In the genomic region with DNA sequence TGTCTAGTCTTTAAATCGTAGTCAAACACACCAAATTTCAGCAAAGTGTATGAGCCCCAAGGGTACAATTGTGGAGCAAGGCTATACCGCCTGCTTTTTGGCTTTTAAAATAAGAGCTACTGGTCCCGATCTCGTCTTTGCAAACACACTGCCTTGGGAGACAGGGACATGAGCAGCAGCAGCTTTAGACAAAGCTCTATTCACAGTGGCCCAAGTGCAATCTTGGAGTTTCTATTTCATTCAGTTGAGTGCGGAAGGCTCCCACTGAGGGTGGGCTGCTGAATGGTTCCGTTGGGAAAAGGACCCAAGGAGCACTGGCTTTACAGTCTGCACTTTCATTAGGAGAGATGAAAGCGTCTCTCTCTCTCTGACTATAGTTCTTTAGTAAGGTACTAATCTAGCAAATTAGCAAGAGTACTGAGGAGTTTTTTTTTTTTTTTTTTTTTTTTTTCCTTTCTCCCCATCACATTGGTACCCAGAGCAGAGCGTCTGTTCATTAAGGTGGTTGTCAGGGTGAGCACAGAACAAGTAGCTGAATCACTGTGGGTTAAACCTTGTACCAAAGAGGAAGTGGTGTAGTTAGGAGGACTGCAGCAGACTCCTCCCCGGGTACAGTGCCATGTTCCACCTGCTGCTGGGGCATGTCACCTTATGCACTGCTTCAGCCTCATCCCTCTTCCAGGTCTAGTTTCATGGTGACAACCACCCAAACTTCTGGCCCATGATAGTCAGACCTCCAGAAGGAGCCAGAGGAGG, we compare ENCODE assay signal across 15 mouse cellular contexts. TPM values are rescaled to one million over a fixed set of nuclear protein-coding genes. Genes with fewer than 3 reads are reported as not detected.
DNase-seq lines count a peak whose midpoint lies in the region; ATAC-seq and TF ChIP-seq lines count a peak whose summit lies in the region.
"Had no signal": no experiment of that assay in that cellular context is flagged by ENCODE, and none has a peak within 500 bp of the region (broad histone marks: within the 10 kb centered on the region; RNA-seq: fewer than 3 reads in every experiment).

No protein-coding gene starts in this region.

- H3K4me1 ChIP-seq in forebrain, embryonic 14.5 days (ENCODE audit: control insufficient read depth, insufficient read depth, low read length), result peaks cover 5% of the 10 kb centered on the region
- H3K4me1 ChIP-seq in forebrain, embryonic 11.5 days (replicated peaks; ENCODE audit: control insufficient read depth, insufficient read depth, low read length), result 0 out of 2 replicates have a peak, but pooled peaks cover 4% of the 10 kb centered on the region
- H3K4me1 ChIP-seq in midbrain, postnatal 0 days (ENCODE audit: insufficient read depth, low read length), result no peaks in the 10 kb centered on the region; the same call in 1 of the 2 replicates
- peaks cover 18% of the 10 kb centered on the region; the same call in 1 of the 2 replicates for H3K4me1 ChIP-seq in midbrain, embryonic 15.5 days
- H3K4me1 ChIP-seq in MEL (ENCODE audit: control insufficient read depth in 1 of 2, insufficient read depth in 2 of 2, low read length in 2 of 2), result no peaks in the 10 kb centered on the region; a peak in 1 of 4 replicates
- H3K4me1 ChIP-seq in hindbrain, embryonic 16.5 days (ENCODE audit: control insufficient read depth, insufficient read depth, low read depth, low read length), result peaks cover 15% of the 10 kb centered on the region

- no peak for TF ChIP-seq RAD21 in MEL (IDR thresholded peaks at IDR 0.05; ENCODE audit: low read depth, low read length)

- TF ChIP-seq POLR2A in MEL (IDR thresholded peaks at IDR 0.05; ENCODE audit: control insufficient read depth in 1 of 2, insufficient read depth in 1 of 2, low read depth in 1 of 2, low read length in 2 of 2, poor library complexity in 1 of 2), result no peak

- H3K4me2 ChIP-seq in forebrain, embryonic 14.5 days (ENCODE audit: low read length), result no peak overlapping the region
- no peak overlapping the region for H3K4me2 ChIP-seq in forebrain, embryonic 11.5 days (ENCODE audit: low read depth, low read length, severe bottlenecking)
- H3K4me2 ChIP-seq in midbrain, postnatal 0 days (ENCODE audit: low read depth, low read length, poor library complexity, severe bottlenecking), result no peak overlapping the region
- no peak overlapping the region for H3K4me2 ChIP-seq in midbrain, embryonic 15.5 days
- H3K4me2 ChIP-seq in hindbrain, embryonic 16.5 days (ENCODE audit: low read length), result no peak overlapping the region

- H3K79me2 ChIP-seq in MEL (ENCODE audit: control insufficient read depth, insufficient read depth, low read length, poor library complexity), result peaks cover 3% of the 10 kb centered on the region; the same call in 1 of the 2 replicates

- no peak for TF ChIP-seq EP300 in MEL (IDR thresholded peaks at IDR 0.05; ENCODE audit: low read depth in 1 of 2, low read length in 2 of 2)

- H3K9me3 ChIP-seq in forebrain, embryonic 14.5 days (replicated peaks; ENCODE audit: control insufficient read depth, low read length), result no peaks in the 10 kb centered on the region
- H3K9me3 ChIP-seq in forebrain, embryonic 11.5 days (ENCODE audit: control insufficient read depth, low read length), result no peaks in the 10 kb centered on the region
- H3K9me3 ChIP-seq in midbrain, postnatal 0 days (ENCODE audit: low read length), result no peaks in the 10 kb centered on the region
- H3K9me3 ChIP-seq in midbrain, embryonic 15.5 days, result no peaks in the 10 kb centered on the region
- H3K9me3 ChIP-seq in MEL (replicated peaks; ENCODE audit: insufficient read depth, low read length), result no peaks in the 10 kb centered on the region
- H3K9me3 ChIP-seq in hindbrain, embryonic 16.5 days (ENCODE audit: control insufficient read depth, low read length), result no peaks in the 10 kb centered on the region
- H3K9me3 ChIP-seq: heart, embryonic 10.5 days; limb, embryonic 10.5 days had no signal

- no peak overlapping the region for H3K9ac ChIP-seq in forebrain, embryonic 14.5 days (ENCODE audit: low read length)
- H3K9ac ChIP-seq in forebrain, embryonic 11.5 days (ENCODE audit: low read length), result no peak overlapping the region
- H3K9ac ChIP-seq in midbrain, postnatal 0 days (replicated peaks; ENCODE audit: low read length, poor library complexity, severe bottlenecking), result no peak overlapping the region
- H3K9ac ChIP-seq in midbrain, embryonic 15.5 days, result no peak overlapping the region
- H3K9ac ChIP-seq in MEL (ENCODE audit: control insufficient read depth, low read depth, low read length, poor library complexity, severe bottlenecking), result no peak overlapping the region
- no peak overlapping the region for H3K9ac ChIP-seq in hindbrain, embryonic 16.5 days (ENCODE audit: low read depth, low read length)
- H3K9ac ChIP-seq: liver, embryonic 14.5 days had no signal

- no peak for ATAC-seq in forebrain, embryonic 14.5 days
- no peak for ATAC-seq in forebrain, embryonic 11.5 days (replicated peaks; ENCODE audit: low FRiP score)
- ATAC-seq in midbrain, postnatal 0 days (ENCODE audit: low FRiP score), result no peak
- ATAC-seq in midbrain, embryonic 15.5 days (replicated peaks), result no peak; the same call in 1 of the 2 replicates
- ATAC-seq in hindbrain, embryonic 16.5 days, result peak; percentile 70

- peak; percentile 13 for DNase-seq in forebrain, embryonic 14.5 days (ENCODE audit: low spot score)
- no peak for DNase-seq in forebrain, embryonic 11.5 days (ENCODE audit: low spot score)
- peak; percentile 51 for DNase-seq in midbrain, postnatal 0 days (ENCODE audit: low spot score)
- peak; percentile 58 for DNase-seq in MEL (ENCODE audit: low read depth, low spot score)
- DNase-seq in urinary bladder, adult 18-20 months (ENCODE audit: low spot score in 2 of 2), result no peak
- no peak for DNase-seq in Muller cell, postnatal 12 days (ENCODE audit: inconsistent ontology term)
- DNase-seq: adrenal gland, adult 2 months; cerebellum, postnatal 25 days; kidney, adult 9 months; lung, postnatal 14 days had no signal

- no peak for TF ChIP-seq CTCF in midbrain, postnatal 0 days (IDR thresholded peaks at IDR 0.05)
- TF ChIP-seq CTCF in MEL (IDR thresholded peaks at IDR 0.05 in 2 of 3, conservative IDR thresholded peaks at IDR 0.05 in 1 of 3; ENCODE audit: control insufficient read depth in 1 of 3, insufficient read depth in 1 of 3, low read depth in 2 of 3, low read length in 3 of 3, poor library complexity in 1 of 3, severe bottlenecking in 1 of 3), result no peak

- H3K36me3 ChIP-seq in forebrain, embryonic 14.5 days (ENCODE audit: control insufficient read depth, insufficient read depth, low read length), result peaks cover 34% of the 10 kb centered on the region
- H3K36me3 ChIP-seq in forebrain, embryonic 11.5 days (ENCODE audit: control insufficient read depth, insufficient read depth, low read length), result peaks cover 14% of the 10 kb centered on the region
- peaks cover 25% of the 10 kb centered on the region for H3K36me3 ChIP-seq in midbrain, postnatal 0 days (ENCODE audit: insufficient read depth, low read length)
- H3K36me3 ChIP-seq in midbrain, embryonic 15.5 days (replicated peaks), result peaks cover 18% of the 10 kb centered on the region
- no peaks in the 10 kb centered on the region for H3K36me3 ChIP-seq in MEL (ENCODE audit: control insufficient read depth in 1 of 2, insufficient read depth in 2 of 2, low read length in 2 of 2)
- peaks cover 17% of the 10 kb centered on the region for H3K36me3 ChIP-seq in hindbrain, embryonic 16.5 days (ENCODE audit: control insufficient read depth, insufficient read depth, low read length)

- WGBS in forebrain, embryonic 14.5 days, result 30% methylated on average over 9 of the region's 9 CpGs
- WGBS in forebrain, embryonic 11.5 days, result 53% methylated on average over 9 of the region's 9 CpGs
- 56% methylated on average over 9 of the region's 9 CpGs for WGBS in midbrain, postnatal 0 days
- 54% methylated on average over 9 of the region's 9 CpGs for WGBS in midbrain, embryonic 15.5 days
- 53% methylated on average over 9 of the region's 9 CpGs for WGBS in hindbrain, embryonic 16.5 days

- H3K27me3 ChIP-seq in forebrain, embryonic 14.5 days (replicated peaks; ENCODE audit: control insufficient read depth, insufficient read depth, low read length), result no peaks in the 10 kb centered on the region
- no peaks in the 10 kb centered on the region for H3K27me3 ChIP-seq in forebrain, embryonic 11.5 days (ENCODE audit: control insufficient read depth, insufficient read depth, low read length)
- H3K27me3 ChIP-seq in midbrain, postnatal 0 days (ENCODE audit: insufficient read depth, low read length), result no peaks in the 10 kb centered on the region
- no peaks in the 10 kb centered on the region for H3K27me3 ChIP-seq in midbrain, embryonic 15.5 days (replicated peaks)
- no peaks in the 10 kb centered on the region for H3K27me3 ChIP-seq in MEL (ENCODE audit: control insufficient read depth in 1 of 2, insufficient read depth in 2 of 2, low read length in 2 of 2)
- H3K27me3 ChIP-seq in hindbrain, embryonic 16.5 days (replicated peaks; ENCODE audit: control insufficient read depth, insufficient read depth, low read length), result no peaks in the 10 kb centered on the region

- no peak overlapping the region for H3K4me3 ChIP-seq in forebrain, embryonic 14.5 days (ENCODE audit: low read depth, low read length)
- H3K4me3 ChIP-seq in forebrain, embryonic 11.5 days (ENCODE audit: low read depth, low read length), result no peak overlapping the region
- no peak overlapping the region for H3K4me3 ChIP-seq in midbrain, postnatal 0 days (ENCODE audit: low read depth, low read length)
- no peak overlapping the region for H3K4me3 ChIP-seq in midbrain, embryonic 15.5 days
- no peak overlapping the region for H3K4me3 ChIP-seq in MEL (ENCODE audit: control insufficient read depth in 1 of 2, insufficient read depth in 1 of 2, low read depth in 2 of 2, low read length in 2 of 2)
- no peak overlapping the region for H3K4me3 ChIP-seq in hindbrain, embryonic 16.5 days (ENCODE audit: low read length)
- H3K4me3 ChIP-seq: heart, embryonic 10.5 days; limb, embryonic 10.5 days had no signal

- no peak overlapping the region; the same call in 1 of the 2 replicates for H3K27ac ChIP-seq in forebrain, embryonic 14.5 days (ENCODE audit: low read depth, low read length)
- no peak overlapping the region for H3K27ac ChIP-seq in forebrain, embryonic 11.5 days (ENCODE audit: low read depth, low read length)
- 0 out of 2 replicates have a peak overlapping the region, but pooled peaks have one; percentile 38 for H3K27ac ChIP-seq in midbrain, postnatal 0 days (ENCODE audit: low read depth, low read length)
- H3K27ac ChIP-seq in midbrain, embryonic 15.5 days, result no peak overlapping the region
- H3K27ac ChIP-seq in MEL (ENCODE audit: control insufficient read depth, low read depth, low read length), result no peak overlapping the region
- peak overlapping the region; percentile 6; the same call in 1 of the 2 replicates for H3K27ac ChIP-seq in hindbrain, embryonic 16.5 days (ENCODE audit: low read depth, low read length)
- H3K27ac ChIP-seq: heart, embryonic 10.5 days; limb, embryonic 10.5 days; liver, embryonic 14.5 days had no signal

RNA-seq across cellular contexts. Expression of a gene that starts 56.8 kb away (rescaled TPM):
- polyA plus RNA-seq in forebrain, embryonic 14.5 days (2014; fragmentation: Nextera tagmentation; extraction: Ambion mirVana), result 29.6 and 36.1 TPM in 2 replicates
- 39.9 and 45.2 TPM in 2 replicates for polyA plus RNA-seq in forebrain, embryonic 11.5 days (2014; fragmentation: Nextera tagmentation; extraction: Ambion mirVana)
- 157 and 177 TPM in 2 replicates for total RNA-seq in midbrain, postnatal 0 days (2014; rRNA removed)
- 25.3 and 26.9 TPM in 2 replicates for polyA plus RNA-seq in midbrain, postnatal 0 days (2015; fragmentation: Nextera tagmentation; extraction: Ambion mirVana)
- 36.1 and 38.3 TPM in 2 replicates for polyA plus RNA-seq in midbrain, embryonic 15.5 days (2015; fragmentation: Nextera tagmentation; extraction: Ambion mirVana)
- 6.7 and 7.4 TPM in 2 replicates for total RNA-seq in MEL (2012; rRNA removed)
- 10 to 100 TPM in 1 of 2 experiments, not detected in 1; 13.4 TPM for polyA plus RNA-seq in MEL (2012; ENCODE audit: insufficient read depth in 1 of 2, insufficient read length in 2 of 2, low read depth in 1 of 2, low replicate concordance in 2 of 2, missing spikeins in 1 of 2)
- polyA plus RNA-seq in hindbrain, embryonic 16.5 days (2015; fragmentation: Nextera tagmentation; extraction: Ambion mirVana), result 28.5 and 33.5 TPM in 2 replicates

Comparison
In these comparisons a context has a peak if more than half of its experiments do, and no peak if none do; other contexts are left out.
1. DNase-seq: peak in forebrain, embryonic 14.5 days (single experiment), midbrain, postnatal 0 days (single experiment) and MEL (single experiment); none in forebrain, embryonic 11.5 days (single experiment), urinary bladder, adult 18-20 months (0 of 2) and Muller cell, postnatal 12 days (single experiment).
2. H3K27ac ChIP-seq: peak in midbrain, postnatal 0 days (single experiment) and hindbrain, embryonic 16.5 days (single experiment); none in forebrain, embryonic 14.5 days (single experiment), forebrain, embryonic 11.5 days (single experiment), midbrain, embryonic 15.5 days (single experiment) and MEL (single experiment).